ENCODE assay signal across 8 mouse cellular contexts in the genomic region with DNA sequence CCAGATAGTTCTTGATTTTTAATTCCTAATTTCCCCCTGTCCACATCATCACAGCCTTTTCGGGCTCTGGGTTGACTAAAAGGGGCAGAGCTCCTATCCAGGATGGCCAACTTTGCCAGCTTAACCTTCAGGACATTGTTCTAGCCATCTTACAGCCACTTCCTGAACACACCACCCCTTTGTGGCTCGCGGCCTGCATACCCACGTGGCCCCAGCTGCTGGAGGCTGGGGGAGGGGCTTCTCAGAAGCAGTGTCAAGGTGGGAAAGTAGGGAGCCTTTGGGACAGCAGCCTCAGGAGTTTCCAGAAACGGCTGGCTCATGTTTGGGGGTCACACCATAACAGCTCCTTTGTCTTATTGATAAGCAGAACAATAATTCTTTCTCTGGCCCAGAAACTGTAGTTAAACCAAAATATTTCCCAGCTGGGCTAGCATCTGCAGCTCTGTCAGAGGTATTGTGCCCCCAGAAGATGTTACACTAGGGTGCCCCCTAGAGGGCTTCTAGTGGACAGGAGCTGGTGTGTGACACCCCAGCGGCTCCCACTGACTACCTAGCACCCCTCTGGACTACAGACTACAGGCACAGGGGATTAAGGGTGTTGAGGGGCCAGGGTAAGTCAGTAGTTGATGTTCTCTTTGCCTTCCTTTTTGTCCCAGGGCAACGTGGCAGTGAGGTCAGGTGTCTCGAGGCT. TPM values are rescaled to one million over a fixed set of nuclear protein-coding genes. Genes with fewer than 3 reads are reported as not detected.
DNase-seq lines count a peak whose midpoint lies in the region; ATAC-seq and TF ChIP-seq lines count a peak whose summit lies in the region.
"Had no signal": no experiment of that assay in that cellular context is flagged by ENCODE, and none has a peak within 500 bp of the region (broad histone marks: within the 10 kb centered on the region; RNA-seq: fewer than 3 reads in every experiment).

No protein-coding gene starts in this region.

- WGBS in kidney, adult 2 months = 55% methylated on average over 8 of the region's 8 CpGs
- 42% methylated on average over 8 of the region's 8 CpGs for whole genome bisulfite sequencing in lung, postnatal 0 days

- TF ChIP-seq POLR2A in kidney, adult 2 months (IDR thresholded peaks at IDR 0.05; ENCODE audit: low read depth, low read length) = no peak
- no peak for TF ChIP-seq POLR2A in MEL (IDR thresholded peaks at IDR 0.05; ENCODE audit: control insufficient read depth in 1 of 2, insufficient read depth in 1 of 2, low read depth in 1 of 2, low read length in 2 of 2, poor library complexity in 1 of 2)

- TF ChIP-seq RAD21 in MEL (IDR thresholded peaks at IDR 0.05; ENCODE audit: low read depth, low read length) = peak; percentile 47

- peaks cover 7% of the 10 kb centered on the region; the same call in 1 of the 2 replicates for H3K4me1 ChIP-seq in kidney, adult 2 months (ENCODE audit: control insufficient read depth, insufficient read depth, low read length)
- H3K4me1 ChIP-seq in MEL (ENCODE audit: control insufficient read depth in 1 of 2, insufficient read depth in 2 of 2, low read length in 2 of 2) = no peaks in the 10 kb centered on the region
- H3K4me1 ChIP-seq in lung, postnatal 0 days (ENCODE audit: insufficient read depth, low read depth, low read length) = peaks cover 10% of the 10 kb centered on the region; the same call in 1 of the 2 replicates

- no peak for TF ChIP-seq EP300 in MEL (IDR thresholded peaks at IDR 0.05; ENCODE audit: low read depth in 1 of 2, low read length in 2 of 2)
- no peak for TF ChIP-seq EP300 in lung, postnatal 0 days (IDR thresholded peaks at IDR 0.05)

- H3K9me3 ChIP-seq in MEL (replicated peaks; ENCODE audit: insufficient read depth, low read length) = no peaks in the 10 kb centered on the region
- H3K9me3 ChIP-seq in lung, postnatal 0 days (ENCODE audit: low read length) = no peaks in the 10 kb centered on the region

- no peak overlapping the region for H3K4me2 ChIP-seq in lung, postnatal 0 days (replicated peaks; ENCODE audit: low read depth, low read length)

- H3K9ac ChIP-seq in MEL (ENCODE audit: control insufficient read depth, low read depth, low read length, poor library complexity, severe bottlenecking) = no peak overlapping the region
- no peak overlapping the region for H3K9ac ChIP-seq in lung, postnatal 0 days (replicated peaks; ENCODE audit: low read depth)

- H3K27ac ChIP-seq in kidney, adult 2 months (ENCODE audit: insufficient read depth, low read depth, low read length) = no peak overlapping the region
- H3K27ac ChIP-seq in MEL (ENCODE audit: control insufficient read depth, low read depth, low read length) = no peak overlapping the region
- no peak overlapping the region for H3K27ac ChIP-seq in lung, postnatal 0 days (ENCODE audit: low read length)

- H3K4me3 ChIP-seq in kidney, adult 2 months (ENCODE audit: insufficient read depth, low read depth, low read length) = no peak overlapping the region
- no peak overlapping the region for H3K4me3 ChIP-seq in MEL (ENCODE audit: control insufficient read depth in 1 of 2, insufficient read depth in 1 of 2, low read depth in 2 of 2, low read length in 2 of 2)
- no peak overlapping the region for H3K4me3 ChIP-seq in lung, postnatal 0 days (ENCODE audit: low read depth, low read length)

- DNase-seq in kidney, adult 2 months = peak; percentile 27
- DNase-seq in kidney, postnatal 14 days = no peak
- DNase-seq in MEL (ENCODE audit: low read depth, low spot score) = peak; percentile 12
- DNase-seq in lung, postnatal 0 days (ENCODE audit: low spot score) = no peak
- DNase-seq in thymus, postnatal 4 days = peak; percentile 68
- DNase-seq in c-Kit-positive CD71-positive TER-119-positive erythroid progenitor cells, embryonic 14.5 days (ENCODE audit: low spot score) = no peak

- ATAC-seq in hematopoietic stem cell, adult 5-6 weeks (replicated peaks in 1 of 2; ENCODE audit: insufficient read depth in 1 of 2, low FRiP score in 2 of 2, low TSS enrichment in 1 of 2, low read depth in 1 of 2, poor library complexity in 2 of 2, severe bottlenecking in 2 of 2) = peak; percentile 68 to 72
- ATAC-seq in lung, postnatal 0 days = no peak

- no peaks in the 10 kb centered on the region for H3K79me2 ChIP-seq in MEL (ENCODE audit: control insufficient read depth, insufficient read depth, low read length, poor library complexity)

- H3K36me3 ChIP-seq in kidney, adult 2 months (ENCODE audit: control insufficient read depth, insufficient read depth, low read length) = peaks cover 1% of the 10 kb centered on the region; the same call in 1 of the 2 replicates
- H3K36me3 ChIP-seq in MEL (ENCODE audit: control insufficient read depth in 1 of 2, insufficient read depth in 2 of 2, low read length in 2 of 2) = no peaks in the 10 kb centered on the region
- H3K36me3 ChIP-seq in lung, postnatal 0 days (ENCODE audit: insufficient read depth, low read length) = 0 out of 2 replicates have a peak, but pooled peaks cover 6% of the 10 kb centered on the region

- H3K27me3 ChIP-seq in kidney, adult 2 months (replicated peaks; ENCODE audit: control insufficient read depth, insufficient read depth, low read length) = no peaks in the 10 kb centered on the region
- H3K27me3 ChIP-seq in MEL (ENCODE audit: control insufficient read depth in 1 of 2, insufficient read depth in 2 of 2, low read length in 2 of 2) = no peaks in the 10 kb centered on the region
- no peaks in the 10 kb centered on the region for H3K27me3 ChIP-seq in lung, postnatal 0 days (replicated peaks; ENCODE audit: insufficient read depth, low read length)

- peak; percentile 30 for TF ChIP-seq CTCF in kidney, adult 2 months (conservative IDR thresholded peaks at IDR 0.05; ENCODE audit: insufficient read depth, insufficient read length, low read depth, low read length)
- peak in 2 of 3 experiments; percentile 47 to 50; a peak in 4 of 6 replicates for TF ChIP-seq CTCF in MEL (IDR thresholded peaks at IDR 0.05 in 2 of 3, conservative IDR thresholded peaks at IDR 0.05 in 1 of 3; ENCODE audit: control insufficient read depth in 1 of 3, insufficient read depth in 1 of 3, low read depth in 2 of 3, low read length in 3 of 3, poor library complexity in 1 of 3, severe bottlenecking in 1 of 3)
- TF ChIP-seq CTCF in lung, postnatal 0 days (IDR thresholded peaks at IDR 0.05) = peak; percentile 54

TF ChIP-seq in MEL, 35 proteins besides CTCF, POLR2A, EP300 and RAD21:
- TF ChIP-seq ZMIZ1 (IDR thresholded peaks at IDR 0.05; ENCODE audit: low read depth, low read length) (no peak), NRF1 (IDR thresholded peaks at IDR 0.05; ENCODE audit: insufficient read depth, low read depth, low read length, poor library complexity, severe bottlenecking) (no peak), GATA1 (IDR thresholded peaks at IDR 0.05; ENCODE audit: low read depth, low read length) (no peak), USF1 (IDR thresholded peaks at IDR 0.05; ENCODE audit: low read depth, low read length) (0 out of 2 replicates have a peak, but pooled peaks have one; percentile 29), MAZ (IDR thresholded peaks at IDR 0.05; ENCODE audit: low read depth, low read length) (no peak), ZKSCAN1 (IDR thresholded peaks at IDR 0.05; ENCODE audit: low read depth, low read length) (no peak), ZC3H11A (IDR thresholded peaks at IDR 0.05; ENCODE audit: low read depth, low read length) (peak; percentile 51), KAT2A (conservative IDR thresholded peaks at IDR 0.05; ENCODE audit: low read depth, low read length) (no peak), ELF1 (IDR thresholded peaks at IDR 0.05; ENCODE audit: low read depth, low read length) (no peak), TAL1 (IDR thresholded peaks at IDR 0.05; ENCODE audit: low read length) (no peak), MYC (IDR thresholded peaks at IDR 0.05; ENCODE audit: low read depth, low read length) (no peak), SMC3 (IDR thresholded peaks at IDR 0.05; ENCODE audit: low read depth, low read length) (peak; percentile 47)

RNA-seq across cellular contexts. Expression of gene Gm45521, which starts 12.6 kb away (rescaled TPM):
- not detected in 2 replicates for polyA plus RNA-seq in kidney, adult 2 months (2012; rRNA removed)
- not detected in 2 replicates for total RNA-seq in MEL (2012; rRNA removed)
- not detected for polyA plus RNA-seq in MEL (2012; ENCODE audit: insufficient read depth in 1 of 2, insufficient read length in 2 of 2, low read depth in 1 of 2, low replicate concordance in 2 of 2, missing spikeins in 1 of 2)
- total RNA-seq in hematopoietic stem cell, adult 5-6 weeks (2017) = not detected in 2 replicates
- polyA plus RNA-seq in lung, postnatal 0 days (2015; fragmentation: Nextera tagmentation; extraction: Ambion mirVana) = not detected in 2 replicates
- polyA plus RNA-seq: embryonic facial prominence, embryonic 11.5 days had no signal

RNA-seq across cellular contexts. Expression of gene Dnase1l3, which starts 49.9 kb away (rescaled TPM):
- polyA plus RNA-seq in kidney, adult 2 months (2012; rRNA removed) = 0.37 and 3.0 TPM in 2 replicates
- total RNA-seq in MEL (2012; rRNA removed) = not detected in 2 replicates
- polyA plus RNA-seq in MEL (2012; ENCODE audit: insufficient read depth in 1 of 2, insufficient read length in 2 of 2, low read depth in 1 of 2, low replicate concordance in 2 of 2, missing spikeins in 1 of 2) = not detected
- 0.13 TPM in 1 of 2 replicates, not detected in the other for total RNA-seq in hematopoietic stem cell, adult 5-6 weeks (2017)
- 0.02 and 0.07 TPM in 2 replicates for polyA plus RNA-seq in lung, postnatal 0 days (2015; fragmentation: Nextera tagmentation; extraction: Ambion mirVana)

RNA-seq across cellular contexts. Expression of gene Abhd6, which starts 58.2 kb away (rescaled TPM):
- 37.4 and 38.9 TPM in 2 replicates for polyA plus RNA-seq in kidney, adult 2 months (2012; rRNA removed)
- not detected in 2 replicates for total RNA-seq in MEL (2012; rRNA removed)
- not detected for polyA plus RNA-seq in MEL (2012; ENCODE audit: insufficient read depth in 1 of 2, insufficient read length in 2 of 2, low read depth in 1 of 2, low replicate concordance in 2 of 2, missing spikeins in 1 of 2)
- 5.1 and 6.6 TPM in 2 replicates for total RNA-seq in hematopoietic stem cell, adult 5-6 weeks (2017)
- polyA plus RNA-seq in lung, postnatal 0 days (2015; fragmentation: Nextera tagmentation; extraction: Ambion mirVana) = 10.8 and 11.9 TPM in 2 replicates

Comparison
In these comparisons a context has a peak if more than half of its experiments do, and no peak if none do; other contexts are left out.
1. DNase-seq: peak in kidney, adult 2 months (single experiment), MEL (single experiment) and thymus, postnatal 4 days (single experiment); none in kidney, postnatal 14 days (single experiment), lung, postnatal 0 days (single experiment) and c-Kit-positive CD71-positive TER-119-positive erythroid progenitor cells, embryonic 14.5 days (single experiment).
2. RNA of gene Abhd6, which starts 58.2 kb away (polyA plus RNA-seq): 37.4 to 38.9 TPM in kidney, adult 2 months and 10.8 to 11.9 TPM in lung, postnatal 0 days; not detected in MEL; every median in the first group is over 10 times any median in the second.
3. Peak in every context shown above with its lines, with median percentiles within 50 percentile points of each other: CTCF ChIP-seq.